Mouse (Mus musculus): ENCODE data around the gene Dnmbp. TPM values are rescaled to one million over a fixed set of nuclear protein-coding genes. Genes with fewer than 3 reads are reported as not detected.
"Not testable (repeated sequence)": the region's sequence is repeated elsewhere in the genome, so short reads cannot be mapped to it uniquely, and the experiment has no call there.

The Dnmbp gene
- polyA plus RNA-seq, 1 experiment from 2014 or later, result 19.2 TPM

DNA sequence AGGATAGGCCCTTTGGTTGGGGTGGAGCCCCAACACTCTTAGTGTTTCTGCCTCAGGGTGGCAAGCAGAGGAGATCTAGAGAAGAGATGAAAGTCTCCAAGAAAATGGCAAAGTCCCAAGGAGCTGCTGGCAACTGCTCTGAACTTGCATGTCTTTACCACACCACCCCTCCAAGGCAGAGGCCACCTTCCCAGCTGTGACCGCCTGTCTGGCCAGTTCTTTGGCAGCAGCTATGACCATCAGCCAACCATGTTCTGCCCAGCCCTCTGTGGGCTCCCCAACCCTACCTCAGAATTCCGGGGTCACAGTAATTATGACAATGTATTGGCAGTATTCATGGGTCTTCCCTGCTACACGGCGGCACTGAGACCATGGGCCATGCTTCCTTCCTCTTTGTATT is 14.9 kb upstream of the Dnmbp start:
- Histone ChIP-seq H3K9me3 (replicated peaks; ENCODE audit: low read length) (no peaks in the 10 kb centered on the region), H3K27ac (no peak overlapping the region), H3K36me3 (ENCODE audit: insufficient read depth, low read length) (no peaks in the 10 kb centered on the region), H3K4me1 (replicated peaks; ENCODE audit: insufficient read depth, low read length) (no peaks in the 10 kb centered on the region; the same call in 1 of the 2 replicates), H3K27me3 (ENCODE audit: insufficient read depth, low read length) (no peaks in the 10 kb centered on the region), H3K4me3 (replicated peaks; ENCODE audit: low read depth, low read length) (no peak overlapping the region), H3K9ac (ENCODE audit: low read depth, low read length) (no peak overlapping the region), H3K4me2 (ENCODE audit: low read length) (no peak overlapping the region)
- no peak for DNase-seq (ENCODE audit: low spot score)
- TF ChIP-seq CTCF (IDR thresholded peaks at IDR 0.05; ENCODE audit: low read depth), result no peak
- ATAC-seq (replicated peaks; ENCODE audit: low FRiP score, low read depth), result no peak
- 78% methylated on average over 4 of the region's 4 CpGs for WGBS

DNA sequence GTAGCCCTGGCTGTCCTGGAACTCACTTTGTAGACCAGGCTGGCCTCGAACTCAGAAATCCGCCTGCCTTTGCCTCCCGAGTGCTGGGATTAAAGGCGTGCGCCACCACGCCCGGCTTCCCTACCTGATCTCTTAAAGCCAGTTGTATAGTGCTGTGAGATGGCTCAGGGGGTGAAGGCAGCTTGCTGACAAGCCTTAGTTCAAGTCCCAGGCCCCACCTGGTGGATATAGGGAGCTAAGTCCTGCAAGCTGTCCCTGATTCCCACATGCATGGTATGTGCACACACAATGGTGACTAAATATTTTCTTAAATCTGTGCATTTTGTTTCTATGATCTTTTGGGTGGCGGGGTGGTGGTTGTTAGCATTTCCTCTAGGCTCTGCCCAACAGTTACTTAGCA is 12.9 kb upstream of the Dnmbp start:
- not testable (repeated sequence) for H3K4me1 ChIP-seq (replicated peaks; ENCODE audit: insufficient read depth, low read length); ATAC-seq (replicated peaks; ENCODE audit: low FRiP score, low read depth); H3K9me3 ChIP-seq (replicated peaks; ENCODE audit: low read length); H3K4me2 ChIP-seq (ENCODE audit: low read length); H3K9ac ChIP-seq (ENCODE audit: low read depth, low read length); H3K4me3 ChIP-seq (replicated peaks; ENCODE audit: low read depth, low read length); H3K27me3 ChIP-seq (ENCODE audit: insufficient read depth, low read length); H3K27ac ChIP-seq; H3K36me3 ChIP-seq (ENCODE audit: insufficient read depth, low read length); DNase-seq (ENCODE audit: low spot score)
- 90% methylated on average over 8 of the region's 8 CpGs for WGBS
- peak; percentile 18; the same call in 1 of the 2 replicates for TF ChIP-seq CTCF (IDR thresholded peaks at IDR 0.05; ENCODE audit: low read depth)

DNA sequence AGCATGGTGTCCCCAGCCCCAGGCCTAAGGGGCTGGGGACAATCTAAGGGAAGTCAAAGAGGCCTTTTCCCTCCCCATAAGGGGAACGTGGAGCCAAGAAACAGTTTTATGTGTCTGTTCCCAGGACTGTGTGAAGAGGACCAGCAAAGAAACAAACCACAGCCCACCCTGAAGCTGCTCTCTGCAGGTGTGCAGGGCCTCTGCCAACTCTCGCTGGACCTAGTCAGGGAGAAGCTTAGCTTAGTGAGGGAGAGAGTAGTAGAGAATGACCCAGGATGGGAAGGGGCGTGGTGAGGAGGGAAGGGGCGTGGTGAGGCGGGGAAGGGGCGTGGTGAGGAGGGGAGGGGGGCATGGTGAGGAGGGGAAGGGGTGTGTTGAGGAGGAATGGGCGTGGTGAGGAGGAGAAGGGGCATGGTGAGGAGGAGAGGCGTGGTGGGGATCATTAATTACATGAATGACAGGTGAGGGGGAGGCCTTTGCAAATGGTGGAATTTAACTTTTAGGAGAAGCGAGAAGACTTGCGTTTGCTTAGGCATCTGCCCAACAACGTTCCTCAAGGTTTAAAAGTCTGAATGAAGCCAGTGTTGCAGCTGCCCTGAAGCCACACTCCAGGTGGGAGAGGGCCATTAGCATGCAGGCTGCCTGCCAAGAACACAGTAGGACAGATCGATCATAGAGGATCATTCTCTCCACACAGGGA is 9.3 kb upstream of the Dnmbp start:
- 5% methylated on average over 12 of the region's 12 CpGs for WGBS
- Histone ChIP-seq H3K4me2 (ENCODE audit: low read length) (peak overlapping the region; percentile 13; the same call in 1 of the 2 replicates), H3K27me3 (ENCODE audit: insufficient read depth, low read length) (no peaks in the 10 kb centered on the region), H3K36me3 (ENCODE audit: insufficient read depth, low read length) (no peaks in the 10 kb centered on the region), H3K27ac (peak overlapping the region; percentile 13; the same call in 1 of the 2 replicates), H3K4me1 (replicated peaks; ENCODE audit: insufficient read depth, low read length) (peaks cover 3% of the 10 kb centered on the region; the same call in 1 of the 2 replicates), H3K9ac (ENCODE audit: low read depth, low read length) (no peak overlapping the region), H3K4me3 (replicated peaks; ENCODE audit: low read depth, low read length) (no peak overlapping the region), H3K9me3 (replicated peaks; ENCODE audit: low read length) (no peaks in the 10 kb centered on the region)
- peak; percentile 81 for DNase-seq (ENCODE audit: low spot score)
- ATAC-seq (replicated peaks; ENCODE audit: low FRiP score, low read depth), result peak; percentile 70
- no peak for TF ChIP-seq CTCF (IDR thresholded peaks at IDR 0.05; ENCODE audit: low read depth)

DNA sequence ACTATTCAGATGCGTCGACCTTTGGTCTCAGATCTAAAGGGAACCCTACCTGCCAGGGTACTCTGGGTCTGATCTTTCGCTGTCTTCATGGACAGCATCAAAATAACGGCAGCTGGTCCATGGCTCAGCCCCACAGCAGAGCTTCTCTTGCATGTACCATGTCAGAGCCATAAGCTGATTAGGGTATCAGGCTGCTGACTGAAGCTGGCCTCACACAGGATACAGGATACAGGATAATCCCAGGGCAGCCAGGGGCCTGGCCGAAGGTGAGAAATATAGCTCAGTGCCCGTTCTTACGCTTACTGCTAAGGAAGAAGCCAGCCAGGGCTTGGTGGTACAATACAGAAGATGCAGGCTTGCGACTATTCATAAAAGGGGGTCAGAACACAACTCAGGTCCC is 4.6 kb upstream of the Dnmbp start:
- WGBS, result 84% methylated on average over 8 of the region's 8 CpGs
- no peaks in the 10 kb centered on the region for H3K27me3 ChIP-seq (ENCODE audit: insufficient read depth, low read length)
- no peak overlapping the region for H3K27ac ChIP-seq
- no peak for DNase-seq (ENCODE audit: low spot score)
- H3K9ac ChIP-seq (ENCODE audit: low read depth, low read length), result no peak overlapping the region
- H3K4me1 ChIP-seq (replicated peaks; ENCODE audit: insufficient read depth, low read length), result peaks cover 2% of the 10 kb centered on the region; the same call in 1 of the 2 replicates
- H3K4me2 ChIP-seq (ENCODE audit: low read length), result no peak overlapping the region
- H3K9me3 ChIP-seq (replicated peaks; ENCODE audit: low read length), result no peaks in the 10 kb centered on the region
- no peak overlapping the region for H3K4me3 ChIP-seq (replicated peaks; ENCODE audit: low read depth, low read length)
- TF ChIP-seq CTCF (IDR thresholded peaks at IDR 0.05; ENCODE audit: low read depth), result no peak
- H3K36me3 ChIP-seq (ENCODE audit: insufficient read depth, low read length), result no peaks in the 10 kb centered on the region
- no peak for ATAC-seq (replicated peaks; ENCODE audit: low FRiP score, low read depth)

DNA sequence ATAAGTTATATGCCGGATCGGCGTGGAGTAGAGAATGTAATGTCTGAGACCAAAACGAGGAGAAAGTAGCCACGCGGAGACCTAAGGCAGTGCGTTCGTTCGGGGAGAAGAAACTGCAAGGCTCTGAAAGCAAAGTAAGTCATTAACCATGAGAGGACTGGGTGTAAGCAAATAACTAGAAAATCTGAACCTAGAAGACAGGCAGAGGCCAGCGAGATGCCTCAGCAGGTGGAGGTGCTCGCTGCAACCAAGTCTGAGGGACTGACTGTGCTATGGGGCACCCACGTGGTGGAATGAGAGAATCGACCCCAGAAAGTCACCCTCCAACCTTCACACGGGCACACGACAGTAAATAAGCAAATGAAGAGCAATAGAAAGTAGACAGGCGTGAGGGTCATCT is 3.1 kb upstream of the Dnmbp start:
- no peak for DNase-seq (ENCODE audit: low spot score)
- no peak overlapping the region for H3K4me3 ChIP-seq (replicated peaks; ENCODE audit: low read depth, low read length)
- TF ChIP-seq CTCF (IDR thresholded peaks at IDR 0.05; ENCODE audit: low read depth), result peak; percentile 20; the same call in 1 of the 2 replicates
- H3K4me2 ChIP-seq (ENCODE audit: low read length), result no peak overlapping the region
- 0 out of 2 replicates have a peak, but pooled peaks cover 3% of the 10 kb centered on the region for H3K4me1 ChIP-seq (replicated peaks; ENCODE audit: insufficient read depth, low read length)
- H3K27me3 ChIP-seq (ENCODE audit: insufficient read depth, low read length), result no peaks in the 10 kb centered on the region
- no peaks in the 10 kb centered on the region for H3K36me3 ChIP-seq (ENCODE audit: insufficient read depth, low read length)
- ATAC-seq (replicated peaks; ENCODE audit: low FRiP score, low read depth), result peak; percentile 43
- WGBS, result 57% methylated on average over 16 of the region's 16 CpGs
- no peak overlapping the region for H3K27ac ChIP-seq
- H3K9ac ChIP-seq (ENCODE audit: low read depth, low read length), result no peak overlapping the region
- no peaks in the 10 kb centered on the region for H3K9me3 ChIP-seq (replicated peaks; ENCODE audit: low read length)

DNA sequence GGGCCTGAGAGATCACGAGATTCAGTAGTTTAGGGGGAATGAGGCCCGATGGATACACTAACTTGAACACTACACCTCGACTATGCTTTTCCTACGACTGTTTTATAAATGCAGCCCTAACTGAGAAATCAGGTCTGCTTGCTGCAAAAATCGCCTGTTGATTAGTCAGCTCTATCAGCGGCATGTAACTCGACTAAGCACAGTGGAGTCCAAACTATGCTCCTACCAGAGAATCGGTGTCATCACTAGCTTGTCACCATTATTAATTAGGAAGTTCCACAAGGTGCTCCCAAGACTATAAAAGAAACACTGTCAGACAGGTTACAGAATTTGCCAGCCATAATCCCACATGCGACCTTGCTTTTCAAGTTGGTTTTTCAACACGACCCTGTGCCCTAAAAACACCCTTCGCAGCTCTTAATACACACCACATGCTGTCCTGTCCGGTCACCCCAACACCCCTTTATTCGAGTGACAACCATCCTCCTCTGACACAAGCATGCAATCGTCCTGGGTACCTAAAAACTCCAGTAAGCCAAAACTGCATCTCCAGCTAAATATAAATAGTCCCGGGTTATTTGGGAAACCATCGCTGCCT is 721 bp downstream of the Dnmbp start:
- Histone ChIP-seq H3K9ac (ENCODE audit: low read depth, low read length) (peak overlapping the region; percentile 78), H3K4me3 (replicated peaks; ENCODE audit: low read depth, low read length) (peak overlapping the region; percentile 77), H3K4me2 (ENCODE audit: low read length) (peak overlapping the region; percentile 74), H3K27ac (peak overlapping the region; percentile 68), H3K9me3 (replicated peaks; ENCODE audit: low read length) (no peaks in the 10 kb centered on the region), H3K4me1 (replicated peaks; ENCODE audit: insufficient read depth, low read length) (0 out of 2 replicates have a peak, but pooled peaks cover 3% of the 10 kb centered on the region), H3K27me3 (ENCODE audit: insufficient read depth, low read length) (no peaks in the 10 kb centered on the region), H3K36me3 (ENCODE audit: insufficient read depth, low read length) (no peaks in the 10 kb centered on the region)
- ATAC-seq (replicated peaks; ENCODE audit: low FRiP score, low read depth) (no peak), DNase-seq (ENCODE audit: low spot score) (no peak)
- 12% methylated on average over 16 of the region's 16 CpGs for WGBS
- no peak for TF ChIP-seq CTCF (IDR thresholded peaks at IDR 0.05; ENCODE audit: low read depth)
